Mouse (Mus musculus): ENCODE data around the gene Ip6k2. TPM values are rescaled to one million over a fixed set of nuclear protein-coding genes. Genes with fewer than 3 reads are reported as not detected.
A peak's percentile ranks its signal among the peaks of the same experiment; 100 is the strongest.

Gene Ip6k2
- 28.0 and 37.3 TPM in 2 replicates for polyA plus RNA-seq (2011; ENCODE audit: insufficient read depth, insufficient read length, low replicate concordance, missing spikeins)

DNA sequence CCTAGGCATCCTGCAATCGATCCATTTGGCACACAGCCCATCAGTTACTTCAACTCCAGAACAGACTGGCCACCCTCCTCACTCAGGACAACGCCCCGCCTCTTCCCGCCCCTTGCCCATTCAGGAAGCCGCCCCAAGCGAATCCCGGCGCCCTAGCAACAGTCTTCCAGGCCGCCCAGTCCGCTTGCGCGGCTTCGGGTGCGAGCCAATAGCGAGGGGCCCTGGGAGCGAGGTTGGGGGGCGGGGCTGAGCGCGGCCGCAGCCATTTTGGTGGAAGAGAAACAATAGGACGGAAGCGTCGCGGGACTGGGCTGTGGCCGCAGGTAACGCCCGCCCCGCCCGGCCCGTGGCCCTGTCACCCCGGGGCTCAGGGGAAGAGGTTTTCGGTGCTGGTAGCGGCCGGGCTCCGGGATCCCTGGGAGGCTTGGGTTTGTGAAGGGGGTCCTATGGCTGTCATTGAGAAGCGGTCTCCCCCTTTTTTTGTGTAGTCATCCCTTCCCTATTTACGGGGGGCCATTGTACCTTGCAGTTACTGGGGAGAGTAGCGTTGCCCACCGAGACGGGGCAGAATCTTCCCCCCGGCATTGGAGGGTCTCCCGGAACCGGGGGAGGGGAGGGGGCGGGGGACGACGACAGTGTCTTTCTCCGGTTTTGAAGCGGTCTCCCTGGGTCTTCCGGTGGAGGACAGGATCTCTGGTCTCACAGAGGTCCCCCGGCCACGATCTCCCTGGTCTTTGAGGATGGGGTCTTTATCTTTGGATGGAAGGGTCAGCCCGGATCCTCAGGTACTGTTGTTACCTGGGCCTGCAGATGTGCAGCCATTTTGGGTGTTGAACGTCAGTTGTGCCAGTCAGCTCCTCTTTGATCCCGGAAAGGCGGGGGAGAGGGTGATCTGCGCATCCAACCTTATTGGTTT lies at the start of gene Ip6k2:
TSS of gene Ip6k2 (plus strand) at position 249 of the 916 bp plus-strand sequence.
- H3K4me3 ChIP-seq (replicated peaks; ENCODE audit: control insufficient read depth, low read depth, low read length), result peak within 1 kb of the TSS; percentile 95
- WGBS, result under 1% methylated on average over 56 of the region's 56 CpGs
- TF ChIP-seq POLR2A (IDR thresholded peaks at IDR 0.05; ENCODE audit: borderline replicate concordance, control insufficient read depth, low read depth, low read length), result peak; percentile 49; the same call in 1 of the 2 replicates
- no peak for TF ChIP-seq CTCF (IDR thresholded peaks at IDR 0.05; ENCODE audit: control insufficient read depth, insufficient read depth, low read length)
- peak within 1 kb of the TSS; percentile 70 for H3K27ac ChIP-seq (ENCODE audit: control insufficient read depth, insufficient read depth, low read depth, low read length, poor library complexity)
- no peaks in the 10 kb centered on the region for H3K4me1 ChIP-seq (ENCODE audit: control insufficient read depth, insufficient read depth, low read length)

DNA sequence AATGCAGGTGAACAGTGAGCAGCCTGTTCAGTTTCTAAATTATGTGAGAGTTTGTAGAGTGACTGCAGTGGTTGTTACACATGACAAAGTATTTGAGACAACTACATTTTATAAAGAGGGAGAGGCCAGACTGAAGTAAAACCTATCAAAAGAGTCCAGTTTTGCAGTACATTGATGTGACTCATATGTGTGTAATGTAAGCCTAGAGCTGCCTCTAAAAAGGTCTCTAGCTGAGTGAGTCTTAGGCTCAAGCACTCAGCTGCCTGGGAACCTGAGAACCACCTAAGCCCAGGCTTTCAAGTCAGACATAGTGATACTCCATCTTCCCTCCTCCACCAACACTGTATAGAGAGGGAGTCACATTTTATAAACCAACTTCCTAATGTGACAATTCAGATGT lies 49.0 kb upstream of the Ip6k2 start:
- TF ChIP-seq CTCF (IDR thresholded peaks at IDR 0.05; ENCODE audit: control insufficient read depth, insufficient read depth, low read length) (no peak), POLR2A (IDR thresholded peaks at IDR 0.05; ENCODE audit: borderline replicate concordance, control insufficient read depth, low read depth, low read length) (no peak)
- no peaks in the 10 kb centered on the region; the same call in 1 of the 2 replicates for H3K4me1 ChIP-seq (ENCODE audit: control insufficient read depth, insufficient read depth, low read length)
- no peak overlapping the region for H3K27ac ChIP-seq (ENCODE audit: control insufficient read depth, insufficient read depth, low read depth, low read length, poor library complexity)
- no peak overlapping the region for H3K4me3 ChIP-seq (replicated peaks; ENCODE audit: control insufficient read depth, low read depth, low read length)

DNA sequence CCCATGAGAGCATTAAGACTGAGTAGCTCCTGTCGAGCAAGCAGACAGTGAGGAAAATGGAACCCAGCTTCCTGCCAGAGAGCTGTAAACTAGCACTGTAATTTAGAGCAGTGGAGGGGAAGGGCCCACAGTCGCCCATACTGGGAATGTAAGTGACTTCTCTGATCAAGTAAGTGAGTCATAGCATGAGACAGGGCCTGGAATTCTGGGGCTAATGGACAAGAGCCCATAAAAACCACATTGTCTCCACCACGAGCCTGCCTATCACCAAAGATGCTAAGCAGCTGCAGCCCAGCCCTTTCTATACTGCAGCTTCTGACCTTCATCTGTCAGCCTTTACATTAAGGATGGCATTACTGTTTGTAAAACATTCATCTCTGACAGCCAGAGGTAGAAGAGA lies 44.4 kb upstream of the Ip6k2 start:
- no peak overlapping the region for H3K27ac ChIP-seq (ENCODE audit: control insufficient read depth, insufficient read depth, low read depth, low read length, poor library complexity)
- no peak for TF ChIP-seq CTCF (IDR thresholded peaks at IDR 0.05; ENCODE audit: control insufficient read depth, insufficient read depth, low read length)
- TF ChIP-seq POLR2A (IDR thresholded peaks at IDR 0.05; ENCODE audit: borderline replicate concordance, control insufficient read depth, low read depth, low read length), result no peak
- no peaks in the 10 kb centered on the region for H3K4me1 ChIP-seq (ENCODE audit: control insufficient read depth, insufficient read depth, low read length)
- H3K4me3 ChIP-seq (replicated peaks; ENCODE audit: control insufficient read depth, low read depth, low read length), result no peak overlapping the region
- 65% methylated on average over 3 of the region's 3 CpGs for WGBS

DNA sequence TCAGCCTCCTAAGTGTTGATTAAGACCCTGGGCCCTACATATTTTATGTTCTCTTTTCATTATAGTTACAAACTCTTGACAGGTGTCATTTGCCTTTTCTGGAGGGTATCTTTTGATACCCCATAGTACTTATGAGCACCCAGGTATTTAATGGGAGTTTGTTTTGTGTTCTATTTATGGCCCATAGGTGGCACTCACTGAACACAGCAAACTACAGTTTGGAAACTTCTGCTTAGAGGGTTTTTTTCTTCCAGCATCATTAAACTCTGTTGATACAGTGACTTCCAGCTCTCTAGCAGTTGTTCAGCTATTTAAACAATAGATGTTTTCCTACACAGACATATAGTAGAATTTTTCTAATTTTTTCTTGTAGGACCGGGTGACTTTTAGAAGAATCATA lies 43.5 kb upstream of the Ip6k2 start:
- Histone ChIP-seq H3K4me1 (ENCODE audit: control insufficient read depth, insufficient read depth, low read length) (no peaks in the 10 kb centered on the region), H3K4me3 (replicated peaks; ENCODE audit: control insufficient read depth, low read depth, low read length) (no peak overlapping the region), H3K27ac (ENCODE audit: control insufficient read depth, insufficient read depth, low read depth, low read length, poor library complexity) (no peak overlapping the region)
- WGBS, result 88% methylated on average over 1 of the region's 1 CpGs
- TF ChIP-seq CTCF (IDR thresholded peaks at IDR 0.05; ENCODE audit: control insufficient read depth, insufficient read depth, low read length) (no peak), POLR2A (IDR thresholded peaks at IDR 0.05; ENCODE audit: borderline replicate concordance, control insufficient read depth, low read depth, low read length) (no peak)

DNA sequence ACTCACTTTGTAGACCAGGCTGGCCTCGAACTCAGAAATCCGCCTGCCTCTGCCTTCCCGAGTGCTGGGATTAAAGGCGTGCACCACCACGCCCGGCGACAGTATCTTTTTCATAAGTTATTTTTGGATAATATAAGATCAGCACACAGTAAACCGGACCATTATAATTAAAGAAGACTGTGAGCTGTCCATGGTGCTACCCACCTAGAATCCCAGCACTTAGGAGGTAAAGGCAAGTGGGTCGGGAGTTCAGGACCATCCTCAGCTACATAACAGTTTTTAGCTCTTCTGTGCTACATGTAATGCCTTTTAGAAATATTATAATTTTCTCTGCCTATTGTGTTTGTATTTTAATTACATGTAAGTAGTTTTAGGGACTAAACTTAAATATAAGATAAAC lies 41.5 kb upstream of the Ip6k2 start:
- TF ChIP-seq POLR2A (IDR thresholded peaks at IDR 0.05; ENCODE audit: borderline replicate concordance, control insufficient read depth, low read depth, low read length) (no peak), CTCF (IDR thresholded peaks at IDR 0.05; ENCODE audit: control insufficient read depth, insufficient read depth, low read length) (no peak)
- 81% methylated on average over 9 of the region's 9 CpGs for WGBS
- no peak overlapping the region for H3K4me3 ChIP-seq (replicated peaks; ENCODE audit: control insufficient read depth, low read depth, low read length)
- H3K27ac ChIP-seq (ENCODE audit: control insufficient read depth, insufficient read depth, low read depth, low read length, poor library complexity), result no peak overlapping the region
- no peaks in the 10 kb centered on the region for H3K4me1 ChIP-seq (ENCODE audit: control insufficient read depth, insufficient read depth, low read length)

DNA sequence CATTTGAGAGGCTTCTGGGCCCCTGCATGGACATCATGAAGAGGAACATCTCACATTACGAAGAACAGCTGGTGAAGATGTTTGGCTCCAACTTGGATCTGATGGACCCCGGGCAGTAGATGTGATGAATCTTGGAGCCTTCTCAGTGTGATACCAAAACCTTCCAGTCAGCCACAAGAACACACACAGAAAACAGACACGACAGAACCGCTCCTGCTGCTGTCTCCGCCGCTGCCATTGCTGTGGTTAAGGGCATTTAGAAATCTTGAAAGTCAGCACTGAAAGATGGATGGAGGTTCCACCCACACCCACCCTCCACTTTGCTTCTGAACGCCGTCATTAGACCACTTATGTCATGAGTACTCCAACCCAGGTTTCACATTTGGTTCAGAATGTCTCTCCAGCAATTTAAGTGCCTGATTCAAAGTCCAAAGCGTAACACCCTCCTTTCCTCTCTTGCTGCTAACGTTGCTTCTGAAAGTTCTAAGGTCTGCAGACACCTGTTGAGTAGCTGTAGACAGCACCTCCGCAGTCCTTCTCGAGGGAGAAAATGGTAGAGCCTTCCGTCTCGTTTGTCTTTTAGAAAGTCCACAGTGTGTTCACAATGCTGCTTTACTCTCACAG lies 36.6 kb upstream of the Ip6k2 start:
- Histone ChIP-seq H3K27ac (ENCODE audit: control insufficient read depth, insufficient read depth, low read depth, low read length, poor library complexity) (no peak overlapping the region), H3K4me3 (replicated peaks; ENCODE audit: control insufficient read depth, low read depth, low read length) (no peak overlapping the region), H3K4me1 (ENCODE audit: control insufficient read depth, insufficient read depth, low read length) (no peaks in the 10 kb centered on the region)
- 86% methylated on average over 14 of the region's 14 CpGs for WGBS
- TF ChIP-seq CTCF (IDR thresholded peaks at IDR 0.05; ENCODE audit: control insufficient read depth, insufficient read depth, low read length) (no peak), POLR2A (IDR thresholded peaks at IDR 0.05; ENCODE audit: borderline replicate concordance, control insufficient read depth, low read depth, low read length) (no peak)

DNA sequence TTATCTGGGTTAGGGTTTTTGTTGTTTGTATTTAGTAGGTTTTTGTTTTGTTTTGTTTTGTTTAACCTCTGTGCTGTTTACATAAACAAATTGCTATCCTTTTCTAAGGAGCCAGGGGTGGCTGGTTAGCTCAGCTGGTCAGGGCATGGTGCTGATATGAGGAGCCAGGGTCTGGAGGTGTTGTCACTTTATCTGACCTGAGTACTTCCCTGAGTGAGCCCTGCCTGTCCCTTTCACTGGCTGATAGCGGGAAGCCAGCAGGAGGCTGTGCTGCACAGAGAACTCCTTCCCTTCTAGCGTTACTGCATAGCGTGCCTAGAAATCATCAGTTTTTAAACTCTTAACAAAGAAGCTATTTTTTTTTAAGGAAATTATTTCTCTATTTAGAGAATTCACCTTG lies 35.9 kb upstream of the Ip6k2 start:
- no peak overlapping the region for H3K4me3 ChIP-seq (replicated peaks; ENCODE audit: control insufficient read depth, low read depth, low read length)
- TF ChIP-seq POLR2A (IDR thresholded peaks at IDR 0.05; ENCODE audit: borderline replicate concordance, control insufficient read depth, low read depth, low read length), result no peak
- no peak for TF ChIP-seq CTCF (IDR thresholded peaks at IDR 0.05; ENCODE audit: control insufficient read depth, insufficient read depth, low read length)
- H3K4me1 ChIP-seq (ENCODE audit: control insufficient read depth, insufficient read depth, low read length), result no peaks in the 10 kb centered on the region
- no peak overlapping the region for H3K27ac ChIP-seq (ENCODE audit: control insufficient read depth, insufficient read depth, low read depth, low read length, poor library complexity)
- WGBS, result 77% methylated on average over 3 of the region's 3 CpGs

DNA sequence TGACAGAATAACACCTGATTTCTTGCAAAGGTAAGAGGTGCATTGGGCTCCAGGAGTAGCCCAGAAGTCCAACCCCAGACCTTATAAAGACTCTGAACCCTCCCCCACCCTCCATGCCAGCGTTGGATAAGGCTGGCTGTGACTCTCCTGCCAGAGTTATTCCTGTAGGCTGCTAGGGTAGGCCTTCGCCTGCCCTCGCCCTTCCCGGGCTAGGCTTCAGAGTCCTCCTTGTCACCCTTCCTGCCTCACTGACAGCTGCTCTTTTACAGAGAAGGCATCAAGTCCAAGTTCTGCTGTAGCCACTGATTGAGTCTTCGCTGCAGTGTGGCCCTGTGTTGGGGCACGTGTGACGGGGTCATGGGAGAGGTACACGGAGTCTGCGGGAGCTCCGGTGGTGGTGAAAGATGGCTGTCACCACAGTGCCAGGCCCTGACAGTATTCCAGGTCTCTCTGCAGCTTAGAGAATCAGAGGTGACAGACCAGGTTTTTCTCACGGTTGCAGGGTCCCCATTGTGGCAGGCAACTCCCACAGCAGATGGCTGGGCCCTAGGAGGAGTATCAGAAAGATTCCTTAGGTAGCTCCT lies 34.9 kb upstream of the Ip6k2 start:
- no peak overlapping the region for H3K4me3 ChIP-seq (replicated peaks; ENCODE audit: control insufficient read depth, low read depth, low read length)
- no peak for TF ChIP-seq POLR2A (IDR thresholded peaks at IDR 0.05; ENCODE audit: borderline replicate concordance, control insufficient read depth, low read depth, low read length)
- no peak for TF ChIP-seq CTCF (IDR thresholded peaks at IDR 0.05; ENCODE audit: control insufficient read depth, insufficient read depth, low read length)
- no peaks in the 10 kb centered on the region for H3K4me1 ChIP-seq (ENCODE audit: control insufficient read depth, insufficient read depth, low read length)
- H3K27ac ChIP-seq (ENCODE audit: control insufficient read depth, insufficient read depth, low read depth, low read length, poor library complexity), result no peak overlapping the region
- 86% methylated on average over 11 of the region's 11 CpGs for WGBS
